Mouse (Mus musculus) liver, adult 2 months (tissue): ENCODE results near the gene Rbfox3. TPM values are rescaled to one million over a fixed set of nuclear protein-coding genes. Genes with fewer than 3 reads are reported as not detected.

Source experiments
- DNase-seq: peaks from one replicate; pipeline ENCODE4 v3.0.0-alpha.2; 2011; ENCODE audit warnings: low read depth, low spot score; ENCODE audit errors: extremely low read depth
- H3K27ac ChIP-seq: fragments of 200-500 bp; replicated peaks from 2 replicates; pipeline ENCODE4 v1.5.1; 2012; ENCODE audit warnings: low read depth, mild to moderate bottlenecking, control low read depth, inconsistent platforms, low read length; ENCODE audit not compliant: insufficient read depth
- H3K27me3 ChIP-seq: fragments of 200-500 bp; 2 replicates; pipeline ENCODE4 v1.6.1; 2012; ENCODE audit warnings: mild to moderate bottlenecking, moderate library complexity, low read length, inconsistent platforms; ENCODE audit not compliant: control insufficient read depth, insufficient read depth
- H3K36me3 ChIP-seq: fragments of 200-500 bp; 2 replicates; pipeline ENCODE4 v1.6.1; 2012; ENCODE audit warnings: low read length, inconsistent platforms; ENCODE audit not compliant: control insufficient read depth, insufficient read depth
- H3K4me1 ChIP-seq: fragments of 200-500 bp; 2 replicates; pipeline ENCODE4 v1.6.1; 2011; ENCODE audit warnings: low read length; ENCODE audit not compliant: control insufficient read depth, insufficient read depth
- H3K4me3 ChIP-seq: fragments of 200-500 bp; 2 replicates; pipeline ENCODE4 v1.5.1; 2011; ENCODE audit warnings: low read depth, mild to moderate bottlenecking, control low read depth, low read length, moderate library complexity; ENCODE audit not compliant: insufficient read depth
- H3K79me2 ChIP-seq: fragments of 200-500 bp; 2 replicates; pipeline ENCODE4 v1.6.1; 2012; ENCODE audit warnings: inconsistent platforms, mild to moderate bottlenecking, low read length, moderate library complexity; ENCODE audit not compliant: control insufficient read depth, insufficient read depth
- H3K9ac ChIP-seq: fragments of 200-500 bp; 2 replicates; pipeline ENCODE4 v1.6.1; 2012; ENCODE audit warnings: low read depth, mild to moderate bottlenecking, control low read depth, inconsistent platforms, low read length
- CTCF ChIP-seq: fragments of 200-500 bp; IDR thresholded peaks from 2 replicates; pipeline ENCODE4 v1.5.1; 2011; ENCODE audit warnings: low read depth, low read length, control low read depth
- POLR2A ChIP-seq: fragments of 200-500 bp; IDR thresholded peaks from 2 replicates; pipeline ENCODE4 v1.6.1; 2011; ENCODE audit warnings: low read length, control low read depth; ENCODE audit not compliant: insufficient read depth; ENCODE audit errors: extremely low read depth
- WGBS: fragments of 180-500 bp; shearing (Covaris S2); methylation state at CpG from one replicate; pipeline ENCODE4 v1.1.7; 2018; 5-methylcytosine and 5-hydroxymethylcytosine counted together
- polyA plus RNA-seq: library from polyadenylated mRNA; depleted of rRNA; stranded (reverse); fragments of >200 nt; gene quantifications from 2 replicates; pipeline ENCODE4 v1.2.3, GENCODE M21; 2012
- total RNA-seq: library from RNA; depleted of rRNA; stranded (reverse); fragments of >200 nt; gene quantifications from 2 replicates; pipeline ENCODE4 v1.2.3, GENCODE M21; 2014

Rbfox3 gene
- total and polyA plus RNA-seq, 2 experiments: 0.28 to 0.44 TPM

GRCm38 (mm10) chr11:118894196-118894595 is 17.2 kb downstream of the Rbfox3 start:
- no peaks in the 10 kb centered on the region for H3K36me3 ChIP-seq
- TF ChIP-seq CTCF (no peak), POLR2A (no peak)
- DNase-seq: no peak
- H3K27me3 ChIP-seq: no peaks in the 10 kb centered on the region
- no peaks in the 10 kb centered on the region for H3K79me2 ChIP-seq
- no peak overlapping the region for H3K4me3 ChIP-seq
- no peak overlapping the region for H3K9ac ChIP-seq
- 81% methylated on average over 4 of the region's 4 CpGs for WGBS
- H3K27ac ChIP-seq: no peak overlapping the region
- no peaks in the 10 kb centered on the region for H3K4me1 ChIP-seq

- H3K27ac ChIP-seq: no peak overlapping the region
- TF ChIP-seq POLR2A (no peak), CTCF (no peak)
- H3K27me3 ChIP-seq: no peaks in the 10 kb centered on the region
- no peak overlapping the region for H3K4me3 ChIP-seq
- WGBS: 87% methylated on average over 5 of the region's 5 CpGs
- DNase-seq: no peak
- H3K79me2 ChIP-seq: no peaks in the 10 kb centered on the region
- no peak overlapping the region for H3K9ac ChIP-seq
- no peaks in the 10 kb centered on the region for H3K4me1 ChIP-seq
- no peaks in the 10 kb centered on the region for H3K36me3 ChIP-seq
These were observed 18.5 kb downstream of the Rbfox3 start for GRCm38 (mm10) chr11:118892876-118893275.

GRCm38 (mm10) chr11:118891516-118891915 is 19.9 kb downstream of the Rbfox3 start:
- H3K4me3 ChIP-seq: no peak overlapping the region
- WGBS: 85% methylated on average over 15 of the region's 15 CpGs
- no peak overlapping the region for H3K9ac ChIP-seq
- H3K27ac ChIP-seq: no peak overlapping the region
- H3K4me1 ChIP-seq: no peaks in the 10 kb centered on the region
- H3K27me3 ChIP-seq: no peaks in the 10 kb centered on the region
- H3K36me3 ChIP-seq: no peaks in the 10 kb centered on the region
- no peak for TF ChIP-seq CTCF
- TF ChIP-seq POLR2A: no peak
- H3K79me2 ChIP-seq: no peaks in the 10 kb centered on the region
- DNase-seq: no peak

GRCm38 (mm10) chr11:118890992-118891398 is 20.4 kb downstream of the Rbfox3 start:
- no peak overlapping the region for H3K27ac ChIP-seq
- no peak for DNase-seq
- H3K27me3 ChIP-seq: no peaks in the 10 kb centered on the region
- H3K9ac ChIP-seq: no peak overlapping the region
- H3K36me3 ChIP-seq: no peaks in the 10 kb centered on the region
- H3K4me3 ChIP-seq: no peak overlapping the region
- TF ChIP-seq CTCF (no peak), POLR2A (no peak)
- H3K79me2 ChIP-seq: no peaks in the 10 kb centered on the region
- H3K4me1 ChIP-seq: no peaks in the 10 kb centered on the region
- 88% methylated on average over 16 of the region's 16 CpGs for WGBS

GRCm38 (mm10) chr11:118890474-118890873 is 20.9 kb downstream of the Rbfox3 start:
- no peaks in the 10 kb centered on the region for H3K4me1 ChIP-seq
- H3K27ac ChIP-seq: no peak overlapping the region
- no peaks in the 10 kb centered on the region for H3K27me3 ChIP-seq
- no peaks in the 10 kb centered on the region for H3K79me2 ChIP-seq
- 49% methylated on average over 5 of the region's 5 CpGs for WGBS
- H3K9ac ChIP-seq: no peak overlapping the region
- H3K36me3 ChIP-seq: no peaks in the 10 kb centered on the region
- no peak overlapping the region for H3K4me3 ChIP-seq
- no peak for TF ChIP-seq CTCF
- TF ChIP-seq POLR2A: no peak
- DNase-seq: no peak

- DNase-seq: peak; percentile 1
- no peaks in the 10 kb centered on the region for H3K27me3 ChIP-seq
- H3K9ac ChIP-seq: no peak overlapping the region
- H3K79me2 ChIP-seq: no peaks in the 10 kb centered on the region
- H3K4me3 ChIP-seq: no peak overlapping the region
- H3K27ac ChIP-seq: no peak overlapping the region
- WGBS: 47% methylated on average over 4 of the region's 4 CpGs
- no peaks in the 10 kb centered on the region for H3K4me1 ChIP-seq
- no peak for TF ChIP-seq CTCF
- no peak for TF ChIP-seq POLR2A
- no peaks in the 10 kb centered on the region for H3K36me3 ChIP-seq
These were observed 21.9 kb downstream of the Rbfox3 start for GRCm38 (mm10) chr11:118889500-118889899.
